Mouse (Mus musculus) gonadal fat pad, adult 2 months (tissue): ENCODE results near the gene Ralb. TPM values are rescaled to one million over a fixed set of nuclear protein-coding genes. Genes with fewer than 3 reads are reported as not detected.

Experiments
- DNase-seq: peaks from one replicate; pipeline ENCODE4 v3.0.0-alpha.2; 2012; ENCODE audit warnings: low read depth
- polyA plus RNA-seq: library from polyadenylated mRNA; depleted of rRNA; stranded (reverse); fragments of >200 nt; gene quantifications from 2 replicates; pipeline ENCODE4 v1.2.3, GENCODE M21; 2012

The Ralb gene
- polyA plus RNA-seq, 1 experiment, result 38.7 TPM

DNA sequence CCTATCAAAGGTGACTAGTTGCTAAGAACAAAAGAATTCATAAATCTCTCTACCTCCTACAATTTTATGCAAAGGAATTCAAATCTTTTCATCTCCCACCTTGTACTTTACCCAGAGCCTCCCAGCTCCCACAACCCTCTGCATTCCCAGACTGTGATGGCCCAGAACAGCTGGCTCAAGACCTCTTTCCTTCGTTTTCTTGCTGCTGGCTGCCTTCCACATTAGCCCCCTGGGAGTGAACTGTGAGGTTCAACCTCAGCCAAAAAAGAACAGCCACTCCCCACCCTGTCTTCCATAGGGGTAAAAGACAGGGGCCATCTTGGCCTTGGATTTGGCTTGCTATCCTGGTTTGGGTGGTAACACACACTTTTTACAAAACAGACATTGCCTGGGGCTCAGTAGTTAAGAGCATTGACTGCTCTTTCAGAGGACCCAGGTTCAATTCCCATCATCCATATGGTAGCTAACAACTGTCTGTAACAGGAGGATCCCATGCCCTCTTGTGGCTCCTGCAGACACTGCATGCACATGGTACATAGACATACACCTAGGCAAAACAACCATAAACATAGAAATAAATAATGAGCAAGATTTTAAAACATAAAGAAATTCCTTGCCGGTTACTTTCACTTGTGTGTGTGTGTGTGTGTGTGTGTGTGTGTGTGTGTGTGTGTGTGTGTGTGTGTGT, 10.4 kb downstream of the Ralb start:
- no peak for DNase-seq

DNA sequence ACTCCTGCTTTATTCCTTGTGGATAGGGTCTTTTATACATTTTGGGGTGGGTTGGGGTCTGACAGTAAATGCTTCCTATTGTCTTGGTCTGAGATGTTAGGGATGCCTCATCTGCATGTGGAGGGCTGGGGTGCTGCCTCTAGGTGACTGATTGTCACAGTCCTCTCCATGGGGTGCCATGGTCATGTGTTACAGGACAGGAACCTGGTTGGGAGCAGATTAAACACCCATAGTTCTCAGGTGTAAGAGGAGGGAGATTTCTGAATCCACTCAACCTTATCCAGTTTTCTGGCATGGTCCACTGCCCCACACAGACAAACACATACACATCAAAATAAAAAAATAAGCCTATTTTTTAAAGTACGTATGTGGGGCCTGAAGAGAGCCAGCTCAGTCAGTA, 12.1 kb downstream of the Ralb start:
- DNase-seq, result no peak

- no peak for DNase-seq
Observed at GRCm38 (mm10) chr1:119492097-119492496, 12.5 kb downstream of the Ralb start.

- no peak for DNase-seq
Observed at GRCm38 (mm10) chr1:119490765-119491164, 13.8 kb downstream of the Ralb start.

- DNase-seq, result no peak
Observed at GRCm38 (mm10) chr1:119487917-119488590, 16.5 kb downstream of the Ralb start.

DNA sequence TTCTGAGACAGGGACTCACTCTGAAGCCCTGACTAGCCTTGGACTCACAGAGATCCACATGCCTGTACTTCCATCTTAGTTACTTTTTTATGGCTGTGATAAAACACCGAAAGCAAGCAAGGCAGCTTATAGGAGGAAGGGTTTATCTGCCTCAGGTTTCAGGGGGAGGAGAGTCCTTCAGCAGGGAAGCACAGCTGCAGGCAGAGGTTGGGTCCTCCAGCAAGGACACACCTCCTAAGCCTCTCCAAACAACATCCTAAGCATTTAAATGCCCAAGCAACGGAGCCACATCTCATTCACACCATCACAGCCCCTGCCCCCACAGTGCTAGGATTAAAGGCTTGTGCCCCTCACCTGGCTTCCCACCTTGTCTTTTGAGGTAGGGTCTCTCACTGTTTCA, 18.8 kb downstream of the Ralb start:
- no peak for DNase-seq

DNA sequence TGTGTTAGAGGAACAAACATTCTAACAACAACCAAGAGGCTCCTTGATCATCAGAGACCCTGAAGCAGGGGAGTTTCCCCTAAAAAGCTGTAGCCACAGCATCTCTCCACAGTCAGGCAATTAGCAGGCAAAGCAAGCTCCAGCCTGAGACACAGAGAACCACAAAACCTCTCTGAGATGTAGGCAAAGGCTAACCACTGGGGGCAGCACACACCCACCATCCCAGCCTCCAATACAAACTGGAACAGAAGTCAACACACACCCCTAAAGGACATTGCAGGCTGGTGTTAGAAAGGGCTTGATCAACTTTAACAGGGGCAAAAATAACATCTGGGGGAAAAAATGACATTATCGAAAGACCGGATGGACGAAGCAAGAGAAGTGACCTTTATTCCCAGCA, 20.1 kb downstream of the Ralb start:
- no peak for DNase-seq

DNA sequence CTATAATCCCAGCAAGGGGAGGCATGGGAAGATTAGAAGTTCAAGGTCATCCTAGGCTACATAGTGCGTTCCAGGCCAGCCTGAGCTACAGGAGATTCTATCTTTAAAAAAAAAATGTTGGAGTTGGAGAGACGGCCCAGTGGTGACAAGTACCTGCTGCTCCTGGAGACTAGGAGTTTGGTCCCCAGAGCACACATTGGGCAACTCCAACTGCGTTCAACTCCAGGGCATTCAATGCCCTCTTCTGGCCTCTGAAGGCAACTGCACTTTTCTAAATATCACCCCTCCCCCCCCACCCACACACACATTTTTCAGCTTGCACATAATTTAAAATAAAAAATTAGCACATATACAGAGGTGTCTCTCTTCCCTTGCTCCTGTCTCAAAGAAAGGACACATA, 21.7 kb downstream of the Ralb start:
- DNase-seq, result no peak

DNA sequence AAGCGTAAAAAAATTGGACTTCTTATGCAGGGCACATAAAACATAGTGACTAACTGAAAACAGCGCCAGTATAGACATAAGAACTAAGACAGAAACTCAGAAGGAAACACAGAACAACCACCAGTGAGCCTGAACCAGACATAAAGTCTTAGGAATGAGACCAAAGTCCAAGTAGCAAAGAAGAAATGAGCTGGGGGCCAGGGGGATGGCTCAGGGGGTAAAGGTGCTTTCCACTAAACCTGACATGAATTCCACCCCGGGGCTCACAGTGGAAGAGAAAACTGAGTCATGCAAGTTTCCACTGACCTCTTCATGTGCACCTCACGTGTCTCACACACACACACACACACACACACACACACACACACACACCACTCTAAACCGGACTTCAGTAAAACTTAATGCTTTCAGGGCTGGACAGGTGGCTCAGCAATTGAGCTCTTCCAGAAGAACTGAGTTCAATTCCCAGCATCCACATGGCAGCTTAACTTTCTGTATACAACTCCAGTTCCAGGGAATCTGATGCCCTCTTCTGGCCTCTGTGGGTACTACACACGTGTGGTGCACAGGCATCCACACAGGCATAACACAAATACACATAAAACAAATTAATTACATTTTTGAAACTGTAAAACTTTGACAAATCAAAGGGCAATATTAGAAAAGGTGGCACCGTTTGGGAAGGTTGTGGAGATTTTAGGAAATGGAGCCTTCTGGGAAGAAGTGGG, 23.2 kb downstream of the Ralb start:
- DNase-seq, result no peak

DNA sequence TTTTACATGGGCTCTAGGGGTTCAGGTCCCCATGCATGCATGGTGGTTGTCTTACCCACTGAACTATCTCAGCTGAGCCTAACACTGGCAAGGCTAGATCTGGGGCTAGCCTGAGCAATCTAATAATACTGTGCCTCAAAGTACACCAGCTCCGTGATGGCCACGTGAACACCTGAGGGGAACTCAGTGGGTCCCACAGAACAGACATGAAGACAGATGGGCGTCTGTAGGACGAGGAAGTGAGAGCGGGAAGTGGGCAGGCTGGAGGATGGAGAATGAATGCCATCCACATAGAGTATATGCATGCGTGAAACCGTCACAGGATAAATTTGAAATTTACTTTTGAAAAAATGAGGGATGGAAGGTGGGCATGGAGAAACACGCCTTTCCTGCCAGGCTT, 23.9 kb downstream of the Ralb start:
- DNase-seq, result no peak

- no peak for DNase-seq
Observed at GRCm38 (mm10) chr1:119479641-119480040, 25.0 kb downstream of the Ralb start.

DNA sequence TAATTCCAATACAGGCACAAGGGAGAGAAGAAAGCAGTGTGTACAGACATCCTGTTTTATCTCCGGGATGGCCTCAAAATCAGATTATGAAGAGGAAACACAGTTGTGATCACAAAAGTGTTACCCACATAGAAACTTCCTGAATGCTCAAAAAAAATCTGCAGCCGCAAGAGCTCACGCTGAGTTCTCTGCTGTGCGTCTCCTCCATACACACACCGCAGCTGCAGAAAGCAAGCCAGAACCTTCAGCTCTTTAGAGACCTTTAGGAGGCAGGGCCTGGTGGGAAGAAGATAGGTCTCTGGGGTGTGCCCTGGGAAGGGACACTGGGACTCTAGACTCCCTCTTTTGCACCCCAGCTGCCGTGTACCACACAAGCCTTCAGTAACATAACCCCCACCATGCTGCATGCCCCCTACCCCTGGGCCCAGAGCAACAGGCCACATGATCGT, 27.7 kb downstream of the Ralb start:
- no peak for DNase-seq

- DNase-seq, result no peak
Observed at GRCm38 (mm10) chr1:119474671-119475070, 29.9 kb downstream of the Ralb start.

GRCm38 (mm10) chr1:119472648-119473047, 31.9 kb downstream of the Ralb start:
- DNase-seq, result no peak

- no peak for DNase-seq
Observed at GRCm38 (mm10) chr1:119471793-119472396, 32.7 kb downstream of the Ralb start.

DNA sequence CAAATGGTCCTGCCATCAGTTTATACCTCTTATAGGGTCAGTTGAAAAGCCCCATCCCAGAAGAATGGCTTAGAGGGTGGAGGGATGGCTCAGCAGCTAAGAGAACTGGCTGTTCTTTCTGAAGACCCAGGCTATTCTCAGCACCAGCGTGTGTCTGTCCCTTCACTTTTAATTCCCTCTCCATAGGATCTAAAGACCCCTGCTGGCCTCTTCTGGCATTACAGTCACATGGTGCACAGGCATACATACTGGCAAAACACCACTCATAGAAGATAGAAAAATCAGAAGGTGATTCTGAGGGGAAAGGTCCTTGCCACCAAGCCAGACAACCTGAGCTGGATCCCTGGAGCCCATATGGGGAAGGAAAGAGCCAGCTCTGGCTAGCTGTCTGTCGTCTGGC, 41.2 kb downstream of the Ralb start:
- DNase-seq, result no peak

GRCm38 (mm10) chr1:119460062-119460461, 44.5 kb downstream of the Ralb start:
- no peak for DNase-seq

DNA sequence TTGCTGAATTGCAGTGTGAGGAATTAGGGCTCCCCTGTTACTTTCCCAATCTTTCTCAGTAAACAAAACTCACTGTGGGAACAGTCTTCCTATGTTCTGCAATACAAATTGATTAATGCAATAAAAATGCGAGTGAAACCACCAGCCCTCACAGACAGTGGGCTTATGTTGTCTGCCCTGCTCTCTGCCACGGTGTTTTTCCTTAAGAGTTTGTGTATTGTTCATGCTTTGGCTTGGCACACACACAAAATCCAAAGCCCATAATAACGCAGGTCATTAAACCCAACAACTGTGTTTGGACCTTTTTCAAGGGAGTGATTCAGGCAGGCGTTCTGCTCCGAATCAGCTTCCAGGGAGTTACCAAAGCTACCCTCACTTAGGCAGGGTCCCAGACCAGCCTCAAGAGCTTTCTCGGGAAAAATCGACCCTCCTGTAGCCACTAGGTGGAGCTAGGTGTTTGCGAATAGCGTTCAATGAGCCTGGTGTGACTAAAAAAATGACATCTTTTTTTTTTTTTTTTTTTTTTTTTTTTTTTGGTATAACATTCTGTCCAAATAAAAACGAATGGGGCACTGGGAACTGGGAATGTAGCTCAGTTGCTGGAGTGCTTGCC, 46.5 kb downstream of the Ralb start:
- DNase-seq, result peak; percentile 40

- DNase-seq, result no peak
Observed at GRCm38 (mm10) chr1:119457528-119457855, 47.1 kb downstream of the Ralb start.

GRCm38 (mm10) chr1:119456671-119457527, 47.7 kb downstream of the Ralb start:
- DNase-seq, result no peak

GRCm38 (mm10) chr1:119453731-119454130, 50.9 kb downstream of the Ralb start:
- peak; percentile 33 for DNase-seq
